Mouse (Mus musculus): ENCODE results near the gene Card14. TPM values are rescaled to one million over a fixed set of nuclear protein-coding genes. Genes with fewer than 3 reads are reported as not detected.
"Not testable (repeated sequence)": the region's sequence is repeated elsewhere in the genome, so short reads cannot be mapped to it uniquely, and the experiment has no call there.

Card14 gene
- under 1 TPM; 0.33 to 0.54 TPM for total RNA-seq (2021)
- long read RNA-seq, experiment 1, partial matches to known transcripts, result 0 of 2 reads
- long read RNA-seq, experiment 1, other reads (novel, unspliced or antisense), result 2 of 2 reads
- long read RNA-seq, experiment 2, result 0 reads

DNA sequence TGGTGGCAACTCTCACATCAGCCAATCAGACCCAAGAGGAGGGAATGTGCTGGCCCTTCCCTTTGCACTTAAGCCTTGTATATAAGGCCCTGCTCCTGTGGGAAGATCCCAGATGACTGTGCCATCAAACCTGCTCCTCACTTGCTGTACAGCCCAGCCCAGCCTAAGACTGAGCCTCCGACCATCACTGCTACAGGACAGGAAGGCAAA lies at the start of gene Card14:
TSS of gene Card14 (plus strand) at position 111 of the 210 bp plus-strand sequence.
- intact Hi-C loops (cut with DNase I), result loop anchor here (5.0 kb wide), 1 partner anchor 55 kb away; no protein-coding TSS in a partner anchor
- H3K4me3 ChIP-seq, result no peak within 1 kb of the TSS

DNA sequence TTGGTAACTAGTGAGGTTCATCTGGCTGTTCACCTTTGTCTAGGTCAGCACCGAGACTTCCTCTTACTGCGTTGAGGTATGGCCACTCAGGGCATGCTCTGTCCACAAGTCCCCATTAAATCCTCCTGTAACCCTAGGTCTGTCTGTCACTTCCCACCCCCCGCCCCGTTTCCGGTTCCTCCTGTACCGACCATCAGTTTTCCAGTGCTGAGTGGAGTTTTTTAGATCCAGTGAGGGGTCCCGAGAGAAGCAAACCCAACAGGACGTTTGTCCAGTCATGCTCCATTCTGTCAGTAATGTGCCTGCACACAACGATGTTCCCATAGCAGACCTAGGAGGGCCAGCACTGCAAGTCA lies 49.4 kb upstream of the Card14 start:
- peak overlapping the region; percentile 87 for H3K27ac ChIP-seq
- TF ChIP-seq CTCF (IDR thresholded peaks at IDR 0.05), result no peak
- intact Hi-C loops (cut with DNase I), result no loop called here
- peak overlapping the region; percentile 71 for H3K4me3 ChIP-seq
- DNase-seq, result no peak

More for the DNA sequence above, at the start of gene Card14:
- peak within 1 kb of the TSS; percentile 51; the same call in 1 of the 2 replicates for H3K27ac ChIP-seq
- no peak for DNase-seq
- no peak for TF ChIP-seq CTCF (IDR thresholded peaks at IDR 0.05)

GRCm38 (mm10) chr11:119258572-119259322 lies 48.8 kb upstream of the Card14 start:
- peak overlapping the region; percentile 87 for H3K27ac ChIP-seq

GRCm38 (mm10) chr11:119259977-119260376 lies 47.6 kb upstream of the Card14 start:
- TF ChIP-seq CTCF (IDR thresholded peaks at IDR 0.05), result no peak
- H3K27ac ChIP-seq, result no peak overlapping the region
- no peak overlapping the region for H3K4me3 ChIP-seq
- no peak for DNase-seq
- intact Hi-C loops (cut with DNase I), result no loop called here

More at GRCm38 (mm10) chr11:119258572-119259322, 48.8 kb upstream of the Card14 start:
- peak overlapping the region; percentile 71 for H3K4me3 ChIP-seq
- TF ChIP-seq CTCF (IDR thresholded peaks at IDR 0.05), result no peak
- intact Hi-C loops (cut with DNase I), result no loop called here
- DNase-seq, result peak; percentile 77

GRCm38 (mm10) chr11:119264413-119264812 lies 43.2 kb upstream of the Card14 start:
- DNase-seq, result no peak
- TF ChIP-seq CTCF (IDR thresholded peaks at IDR 0.05), result no peak
- intact Hi-C loops (cut with DNase I), result no loop called here
- H3K27ac ChIP-seq, result no peak overlapping the region
- no peak overlapping the region for H3K4me3 ChIP-seq

DNA sequence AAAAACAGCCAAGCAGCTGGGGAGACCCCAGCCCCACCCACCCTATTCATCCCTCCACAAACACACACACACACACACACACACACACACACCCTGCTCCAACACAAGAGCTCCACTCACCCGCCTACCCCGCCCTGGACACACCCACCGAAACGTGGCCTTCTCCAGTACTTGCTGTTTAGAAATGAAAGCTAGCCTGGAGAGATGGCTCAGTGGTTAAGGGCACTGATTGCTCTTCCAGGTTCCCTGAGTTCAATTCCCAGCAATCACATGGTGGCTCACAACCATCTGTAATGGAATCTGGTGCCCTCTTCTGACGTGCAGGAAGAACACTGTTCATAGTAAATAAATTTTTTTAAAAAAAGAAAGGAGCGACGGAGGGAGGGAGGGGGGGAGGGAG lies 41.8 kb upstream of the Card14 start:
- no peak for DNase-seq
- no peak for TF ChIP-seq CTCF (IDR thresholded peaks at IDR 0.05)
- Histone ChIP-seq H3K27ac (no peak overlapping the region), H3K4me3 (no peak overlapping the region)
- intact Hi-C loops (cut with DNase I), result no loop called here

DNA sequence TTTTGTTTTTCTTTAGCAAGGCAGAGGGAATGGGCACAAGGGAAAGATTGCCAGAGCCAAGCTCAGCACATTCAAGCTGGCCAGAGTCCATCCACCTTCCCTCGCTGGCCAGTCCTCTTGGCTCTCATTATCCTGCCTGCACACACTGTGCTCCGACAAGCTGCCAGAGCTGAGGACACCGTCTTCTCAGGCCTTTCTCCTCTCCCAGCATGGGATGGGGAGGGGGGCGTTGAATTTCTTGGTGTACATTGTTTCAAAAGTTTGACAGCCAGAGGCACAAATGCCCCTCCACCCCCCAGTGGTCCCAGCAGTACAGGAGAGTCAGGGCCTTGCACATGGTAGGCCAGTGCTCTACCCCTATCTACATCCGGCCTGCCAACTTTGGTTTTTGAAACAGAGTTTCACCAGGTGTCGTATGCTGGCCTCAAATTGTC lies 40.3 kb upstream of the Card14 start:
- TF ChIP-seq CTCF (IDR thresholded peaks at IDR 0.05), result no peak
- H3K4me3 ChIP-seq, result peak overlapping the region; percentile 79
- DNase-seq, result peak; percentile 71
- intact Hi-C loops (cut with DNase I), result no loop called here
- peak overlapping the region; percentile 99 for H3K27ac ChIP-seq

DNA sequence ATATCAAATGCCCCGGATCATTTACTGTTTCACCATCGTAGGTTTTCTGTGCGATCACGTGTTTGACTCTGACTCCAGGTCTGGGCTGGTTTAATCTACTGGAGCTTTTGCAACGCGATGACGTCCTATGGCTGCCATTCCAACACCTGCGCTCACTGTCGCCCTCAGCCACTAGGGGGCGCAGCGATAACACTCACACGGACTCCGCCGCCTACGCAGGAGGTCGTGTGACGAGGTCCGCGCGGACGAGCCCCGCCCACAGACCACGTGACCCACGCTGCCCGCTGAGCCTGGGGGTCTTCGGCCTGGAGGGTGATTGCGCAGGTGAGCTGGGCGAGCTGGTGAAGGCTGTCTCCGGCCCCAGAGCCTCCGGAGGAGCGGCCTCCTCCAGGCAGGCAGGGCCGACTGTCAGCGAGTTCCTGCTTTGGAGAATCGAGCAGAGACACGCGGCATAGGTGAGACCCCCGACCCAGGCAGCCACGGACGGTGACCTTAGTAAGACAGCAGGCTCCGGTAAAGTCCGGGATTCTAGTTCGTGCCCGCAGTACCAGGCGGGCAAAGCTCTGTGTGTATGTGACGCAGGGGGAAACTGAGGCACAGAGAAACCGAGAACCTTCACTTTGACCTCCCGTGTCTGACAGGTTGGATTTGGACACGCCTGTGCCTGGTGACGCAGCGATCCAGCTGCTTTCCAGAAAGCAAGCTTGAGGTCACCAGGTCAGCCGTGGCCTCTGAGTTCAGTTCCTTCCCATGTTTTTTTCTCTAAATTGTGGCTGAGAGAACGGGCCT lies 39.6 kb upstream of the Card14 start, which contains the start of gene Gaa:
TSS of gene Gaa (plus strand) at position 120 of the 789 bp plus-strand sequence.
- intact Hi-C loops (cut with DNase I), result loop anchor here (2.0 kb wide), 1 partner anchor 31 kb away; no protein-coding TSS in a partner anchor
- peak within 1 kb of the TSS; percentile 99 for H3K27ac ChIP-seq

GRCm38 (mm10) chr11:119268557-119269195 lies 38.9 kb upstream of the Card14 start:
- TF ChIP-seq CTCF (IDR thresholded peaks at IDR 0.05), result no peak
- DNase-seq, result no peak
- H3K27ac ChIP-seq, result peak overlapping the region; percentile 99
- peak overlapping the region; percentile 79 for H3K4me3 ChIP-seq
- intact Hi-C loops (cut with DNase I), result loop anchor here (2.0 kb wide), 1 partner anchor 30 kb away; no protein-coding TSS in a partner anchor

More for the DNA sequence above, 39.6 kb upstream of the Card14 start, which contains the start of gene Gaa:
- peak within 1 kb of the TSS; percentile 79 for H3K4me3 ChIP-seq
- no peak; the same call in none of the 2 replicates for TF ChIP-seq CTCF (IDR thresholded peaks at IDR 0.05)
- peak; percentile 97 for DNase-seq

- H3K27ac ChIP-seq; intact Hi-C loops (cut with DNase I); H3K4me3 ChIP-seq; DNase-seq: not testable (repeated sequence)
- peak; percentile 65 for TF ChIP-seq CTCF (IDR thresholded peaks at IDR 0.05)
Observed at GRCm38 (mm10) chr11:119272492-119272891, 35.1 kb upstream of the Card14 start.

- H3K4me3 ChIP-seq, result no peak overlapping the region
- intact Hi-C loops (cut with DNase I), result no loop called here
- peak; percentile 53 for TF ChIP-seq CTCF (IDR thresholded peaks at IDR 0.05)
- no peak overlapping the region for H3K27ac ChIP-seq
- no peak for DNase-seq
Observed at GRCm38 (mm10) chr11:119273186-119273930, 34.2 kb upstream of the Card14 start.

- TF ChIP-seq CTCF (IDR thresholded peaks at IDR 0.05), result no peak
- DNase-seq, result no peak
- H3K4me3 ChIP-seq, result no peak overlapping the region
- intact Hi-C loops (cut with DNase I), result no loop called here
- H3K27ac ChIP-seq, result no peak overlapping the region
Observed at GRCm38 (mm10) chr11:119281030-119281429, 26.5 kb upstream of the Card14 start.

Measured in gastrocnemius, adult 2 months (tissue).